Mouse (Mus musculus): Measurements from ENCODE around the gene Jakmip3. TPM values are rescaled to one million over a fixed set of nuclear protein-coding genes. Genes with fewer than 3 reads are reported as not detected.

Jakmip3 gene
- total and polyA plus RNA-seq, 3 experiments: not detected

GRCm38 (mm10) chr7:138942301-138942700 is 1.8 kb downstream of the Jakmip3 start:
- H3K9ac ChIP-seq (ENCODE audit: control insufficient read depth, low read depth, low read length, poor library complexity, severe bottlenecking): no peak overlapping the region
- no peaks in the 10 kb centered on the region for H3K9me3 ChIP-seq (replicated peaks; ENCODE audit: insufficient read depth, low read length)
- no peaks in the 10 kb centered on the region for H3K36me3 ChIP-seq (ENCODE audit: control insufficient read depth in 1 of 2, insufficient read depth in 2 of 2, low read length in 2 of 2)
- H3K27ac ChIP-seq (ENCODE audit: control insufficient read depth, low read depth, low read length): no peak overlapping the region
- TF ChIP-seq POLR2AphosphoS5 (IDR thresholded peaks at IDR 0.05; ENCODE audit: borderline replicate concordance, low read depth, low read length): no peak
- no peak for TF ChIP-seq EP300 (IDR thresholded peaks at IDR 0.05; ENCODE audit: low read depth in 1 of 2, low read length in 2 of 2)
- no peak for TF ChIP-seq USF2 (IDR thresholded peaks at IDR 0.05; ENCODE audit: borderline replicate concordance in 1 of 2, insufficient read depth in 1 of 2, low read depth in 1 of 2, low read length in 2 of 2)
- no peak for TF ChIP-seq MEF2A (IDR thresholded peaks at IDR 0.05; ENCODE audit: extremely low read depth, insufficient replicate concordance, low read depth, low read length, poor library complexity, severe bottlenecking)
- TF ChIP-seq CTCF (IDR thresholded peaks at IDR 0.05 in 2 of 3, conservative IDR thresholded peaks at IDR 0.05 in 1 of 3; ENCODE audit: control insufficient read depth in 1 of 3, insufficient read depth in 1 of 3, low read depth in 2 of 3, low read length in 3 of 3, poor library complexity in 1 of 3, severe bottlenecking in 1 of 3): no peak
- no peak for TF ChIP-seq ZNF384 (IDR thresholded peaks at IDR 0.05; ENCODE audit: low read depth, low read length)
- no peak for TF ChIP-seq KAT2A (conservative IDR thresholded peaks at IDR 0.05; ENCODE audit: low read depth, low read length)
- no peak for TF ChIP-seq GATA1 (IDR thresholded peaks at IDR 0.05; ENCODE audit: low read depth, low read length)
- H3K4me1 ChIP-seq (ENCODE audit: control insufficient read depth in 1 of 2, insufficient read depth in 2 of 2, low read length in 2 of 2): no peaks in the 10 kb centered on the region
- no peak for DNase-seq (ENCODE audit: low read depth, low spot score)
- no peaks in the 10 kb centered on the region for H3K27me3 ChIP-seq (ENCODE audit: control insufficient read depth in 1 of 2, insufficient read depth in 2 of 2, low read length in 2 of 2)
- H3K79me2 ChIP-seq (ENCODE audit: control insufficient read depth, insufficient read depth, low read length, poor library complexity): no peaks in the 10 kb centered on the region
- H3K4me3 ChIP-seq (ENCODE audit: control insufficient read depth in 1 of 2, insufficient read depth in 1 of 2, low read depth in 2 of 2, low read length in 2 of 2): no peak overlapping the region

DNA sequence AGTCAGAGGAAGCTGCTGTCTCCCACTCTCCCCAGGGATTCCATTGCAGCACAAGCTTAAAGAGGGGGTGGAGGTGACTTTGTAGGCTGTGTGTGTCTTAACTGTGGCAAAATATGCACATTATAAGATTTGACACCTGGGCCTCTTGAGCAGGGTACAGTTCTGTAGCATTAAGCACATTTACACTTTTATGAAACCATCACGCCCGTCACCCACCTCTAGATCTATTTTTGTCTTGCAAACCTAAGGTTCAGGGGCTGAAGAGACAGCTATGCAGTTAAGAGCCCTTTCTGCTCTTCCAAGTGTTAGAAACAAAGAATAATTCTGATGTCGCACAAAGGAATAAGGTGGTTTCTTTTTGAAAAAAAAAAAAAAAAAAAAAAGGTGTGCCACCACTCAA is 5.1 kb downstream of the Jakmip3 start:
- no peaks in the 10 kb centered on the region for H3K79me2 ChIP-seq (ENCODE audit: control insufficient read depth, insufficient read depth, low read length, poor library complexity)
- no peak overlapping the region for H3K9ac ChIP-seq (ENCODE audit: control insufficient read depth, low read depth, low read length, poor library complexity, severe bottlenecking)
- DNase-seq (ENCODE audit: low read depth, low spot score): no peak
- no peak overlapping the region for H3K27ac ChIP-seq (ENCODE audit: control insufficient read depth, low read depth, low read length)
- no peak for TF ChIP-seq UBTF (IDR thresholded peaks at IDR 0.05; ENCODE audit: borderline replicate concordance, insufficient read depth, low read depth, low read length)
- no peak for TF ChIP-seq RAD21 (IDR thresholded peaks at IDR 0.05; ENCODE audit: low read depth, low read length)
- no peak for TF ChIP-seq ELF1 (IDR thresholded peaks at IDR 0.05; ENCODE audit: low read depth, low read length)
- no peak for TF ChIP-seq MAZ (IDR thresholded peaks at IDR 0.05; ENCODE audit: low read depth, low read length)
- TF ChIP-seq ETS1 (IDR thresholded peaks at IDR 0.05; ENCODE audit: low read depth, low read length): no peak
- TF ChIP-seq BHLHE40 (IDR thresholded peaks at IDR 0.05; ENCODE audit: borderline replicate concordance, low read depth, low read length): no peak
- no peak for TF ChIP-seq USF2 (IDR thresholded peaks at IDR 0.05; ENCODE audit: borderline replicate concordance in 1 of 2, insufficient read depth in 1 of 2, low read depth in 1 of 2, low read length in 2 of 2)
- no peak for TF ChIP-seq MXI1 (IDR thresholded peaks at IDR 0.05; ENCODE audit: low read depth, low read length)
- no peak for TF ChIP-seq CHD1 (IDR thresholded peaks at IDR 0.05; ENCODE audit: low read depth, low read length)
- no peak for TF ChIP-seq MAX (IDR thresholded peaks at IDR 0.05; ENCODE audit: low read length)
- no peak for TF ChIP-seq SMC3 (IDR thresholded peaks at IDR 0.05; ENCODE audit: low read depth, low read length)
- no peaks in the 10 kb centered on the region for H3K9me3 ChIP-seq (replicated peaks; ENCODE audit: insufficient read depth, low read length)
- no peak overlapping the region for H3K4me3 ChIP-seq (ENCODE audit: control insufficient read depth in 1 of 2, insufficient read depth in 1 of 2, low read depth in 2 of 2, low read length in 2 of 2)
- no peaks in the 10 kb centered on the region for H3K4me1 ChIP-seq (ENCODE audit: control insufficient read depth in 1 of 2, insufficient read depth in 2 of 2, low read length in 2 of 2)
- no peaks in the 10 kb centered on the region for H3K27me3 ChIP-seq (ENCODE audit: control insufficient read depth in 1 of 2, insufficient read depth in 2 of 2, low read length in 2 of 2)
- no peaks in the 10 kb centered on the region for H3K36me3 ChIP-seq (ENCODE audit: control insufficient read depth in 1 of 2, insufficient read depth in 2 of 2, low read length in 2 of 2)

Data from MEL (cell line).